Mouse (Mus musculus) left cerebral cortex, adult 2 months (tissue): ENCODE results near the gene Stat3. TPM values are rescaled to one million over a fixed set of nuclear protein-coding genes. Genes with fewer than 3 reads are reported as not detected.
A peak's percentile ranks its signal among the peaks of the same experiment; 100 is the strongest.

Experiments
- DNase-seq, 2 experiments: peaks; one replicate each; pipeline ENCODE4 v3.0.0; 2021 to 2022; ENCODE audit warnings: low spot score in 2 of 2, mixed read lengths in 1 of 2; ENCODE audit errors: extremely low spot score in 1 of 2
- H3K27ac ChIP-seq: fragments of 200-600 bp; 2 replicates; pipeline ENCODE4 v1.8.1; 2022
- H3K4me3 ChIP-seq: fragments of 200-600 bp; 2 replicates; pipeline ENCODE4 v1.8.1; 2022
- CTCF ChIP-seq: fragments of 200-600 bp; IDR thresholded peaks from 2 replicates; pipeline ENCODE4 v1.8.1; 2022; ENCODE audit warnings: antibody characterized with exemption, mild to moderate bottlenecking, moderate library complexity
- intact Hi-C: fragments of 180-260 bp; cut with DNase I; formaldehyde crosslinking; loops from one replicate; pipeline ENCODE4 v1.15.1; 2025
- long read RNA-seq, 2 experiments: library from polyadenylated mRNA; stranded (forward); transcript quantifications; one replicate each; pipeline ENCODE4 v2.0.0; 2021; ENCODE audit warnings: borderline mapping rate in 2 of 2
- total RNA-seq, 2 experiments: library from RNA; stranded (reverse); gene quantifications; 2 replicates each; pipeline ENCODE4 v1.2.3; 2021

Stat3 gene
- total RNA-seq = 10 to 100 TPM; 35.7 to 40.9 TPM
- long read RNA-seq, experiment 1, full-length matches to known transcripts = 84 of 98 reads
- long read RNA-seq, experiment 1, partial matches to known transcripts = 5 of 98 reads
- long read RNA-seq, experiment 1, other reads (novel, unspliced or antisense) = 9 of 98 reads
- long read RNA-seq, experiment 2, full-length matches to known transcripts = 75 of 95 reads
- long read RNA-seq, experiment 2, partial matches to known transcripts = 9 of 95 reads
- long read RNA-seq, experiment 2, other reads (novel, unspliced or antisense) = 11 of 95 reads

DNA sequence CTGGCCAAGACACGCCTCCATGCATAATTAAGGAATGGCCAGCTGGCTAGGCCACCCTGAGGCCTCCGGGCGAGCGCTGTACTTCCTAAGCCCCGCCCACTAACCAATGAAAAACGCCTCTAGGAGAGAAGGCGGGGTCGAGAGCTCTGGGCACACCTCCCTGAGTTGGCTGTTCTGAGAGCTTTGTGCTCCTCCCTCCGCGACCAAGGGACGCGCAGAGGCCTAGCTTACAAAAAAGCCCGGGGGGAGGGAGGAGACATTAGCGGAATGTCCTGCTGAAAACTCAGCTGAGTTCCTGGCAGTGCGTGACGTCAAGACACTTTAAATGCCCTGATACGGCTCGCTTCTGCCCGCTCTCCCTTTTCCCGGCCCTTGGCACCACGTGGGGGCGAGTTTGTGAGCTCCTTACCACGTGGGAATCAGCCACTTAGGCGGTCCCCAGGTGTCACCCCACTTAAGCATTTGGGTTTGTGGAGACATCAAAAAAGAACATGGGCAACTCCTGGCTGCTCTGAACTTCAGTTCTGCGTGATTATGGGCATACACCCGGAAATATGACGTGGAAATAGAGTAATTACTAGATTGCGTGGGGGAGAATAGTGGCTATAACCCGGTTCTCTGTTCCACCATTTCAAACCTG lies at the start of gene Stat3:
Gene Stat3 (minus strand): TSS at position 29 of the 640 bp plus-strand sequence.
- H3K4me3 ChIP-seq = peak within 1 kb of the TSS; percentile 98
- intact Hi-C loops = no loop called here
- no peak; the same call in 1 of the 2 replicates for TF ChIP-seq CTCF
- peak; percentile 99 to 100 for DNase-seq
- peak within 1 kb of the TSS; percentile 95 for H3K27ac ChIP-seq

DNA sequence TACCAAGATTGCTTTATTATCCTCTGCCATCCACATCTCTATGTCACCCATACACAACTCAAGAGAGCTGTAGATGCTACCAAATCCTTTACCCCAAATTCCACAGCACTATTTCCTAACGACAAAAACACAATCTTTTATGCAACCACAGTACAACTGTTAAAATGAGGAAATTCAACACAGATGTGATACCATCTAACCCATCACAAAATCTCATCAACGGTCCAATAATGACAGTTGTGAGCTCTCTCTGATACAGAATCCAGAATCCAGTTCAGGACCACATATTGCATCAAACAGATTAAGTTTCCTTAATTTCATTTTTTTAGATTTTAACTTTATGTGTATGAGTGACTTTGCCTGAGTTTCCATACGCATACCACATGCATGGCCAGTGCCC lies 49.3 kb upstream of the Stat3 start:
- TF ChIP-seq CTCF = no peak
- no peak overlapping the region for H3K27ac ChIP-seq
- H3K4me3 ChIP-seq = no peak overlapping the region
- DNase-seq = no peak
- intact Hi-C loops = no loop called here

DNA sequence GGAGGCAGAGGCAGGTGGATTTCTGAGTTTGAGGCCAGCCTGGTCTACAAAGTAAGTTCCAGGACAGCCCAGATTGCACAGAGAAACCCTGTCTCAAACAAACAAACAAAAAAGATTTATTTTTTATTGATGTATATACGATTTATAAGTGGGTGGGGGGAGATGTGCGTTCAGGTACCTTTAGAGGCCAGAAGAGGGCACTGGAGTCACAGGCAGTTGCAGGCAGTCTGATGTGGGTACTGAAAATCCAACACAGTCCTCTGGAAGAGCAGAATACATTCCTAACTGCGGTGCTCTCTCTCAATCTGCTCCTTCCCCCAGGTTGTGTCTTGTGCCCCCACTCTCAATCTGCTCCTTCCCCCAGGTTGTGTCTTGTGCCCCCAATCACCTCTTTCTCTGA lies 46.3 kb upstream of the Stat3 start:
- no peak overlapping the region for H3K27ac ChIP-seq
- peak; percentile 14 for TF ChIP-seq CTCF
- H3K4me3 ChIP-seq = no peak overlapping the region
- DNase-seq = no peak
- intact Hi-C loops = no loop called here

DNA sequence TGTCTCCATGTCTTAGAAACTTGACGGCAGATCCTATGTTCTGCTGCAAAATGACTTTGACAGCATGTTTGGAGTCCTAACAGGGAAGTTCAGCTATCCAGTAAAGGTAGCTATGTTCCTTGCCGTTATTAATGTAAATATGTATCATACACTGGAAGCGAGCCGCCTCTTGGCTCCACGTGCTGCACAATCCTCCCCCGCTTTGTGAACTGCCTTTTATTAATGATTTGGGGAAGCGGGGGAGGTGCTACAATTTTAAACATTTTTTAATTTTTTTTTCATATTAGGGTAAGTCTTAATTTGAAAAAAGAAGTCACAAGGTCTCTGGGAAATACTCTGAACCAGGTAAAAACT lies 44.4 kb upstream of the Stat3 start:
- no peak for DNase-seq
- TF ChIP-seq CTCF = no peak
- H3K4me3 ChIP-seq = no peak overlapping the region
- intact Hi-C loops = loop anchor here (1.0 to 5.0 kb wide), 4 partner anchors 27 to 199 kb away; no protein-coding TSS in a partner anchor
- no peak overlapping the region for H3K27ac ChIP-seq

DNA sequence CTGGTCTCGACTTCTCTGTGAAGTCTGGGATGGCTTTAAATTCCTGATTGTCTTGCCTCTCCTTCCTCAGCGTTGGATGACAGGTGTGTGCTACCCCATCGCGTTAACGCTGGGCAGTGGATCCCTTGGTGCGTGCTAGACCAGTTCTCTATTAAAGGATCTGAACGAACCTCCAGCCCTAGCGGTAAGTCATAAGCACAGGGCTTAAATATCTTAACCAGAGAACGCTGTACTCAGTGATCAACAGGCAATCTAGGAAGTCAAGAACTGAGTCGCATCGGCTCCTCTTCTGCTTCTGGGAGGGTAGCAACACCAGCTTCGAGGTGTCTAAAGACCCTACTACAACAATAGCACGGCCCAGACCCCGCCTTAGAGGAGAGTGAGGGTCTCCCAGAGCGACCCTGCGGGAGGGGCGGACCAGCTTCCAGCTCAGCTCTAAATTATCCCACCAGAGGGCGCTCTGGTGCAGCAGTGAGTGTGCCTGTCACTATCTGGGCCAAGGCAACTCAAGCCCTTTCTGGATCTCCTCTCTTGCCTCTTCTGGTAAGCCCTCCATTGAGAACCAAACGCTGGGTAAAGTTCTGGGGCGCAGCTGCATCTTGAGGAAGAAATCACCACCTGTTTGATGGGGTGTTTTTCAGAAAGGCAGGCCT lies 43.9 kb upstream of the Stat3 start:
- peak; percentile 64 to 79 for DNase-seq
- intact Hi-C loops = loop anchor here (1.0 to 5.0 kb wide), 4 partner anchors 28 to 199 kb away; no protein-coding TSS in a partner anchor
- Histone ChIP-seq H3K27ac (no peak overlapping the region), H3K4me3 (peak overlapping the region; percentile 37)
- peak; percentile 83 for TF ChIP-seq CTCF

DNA sequence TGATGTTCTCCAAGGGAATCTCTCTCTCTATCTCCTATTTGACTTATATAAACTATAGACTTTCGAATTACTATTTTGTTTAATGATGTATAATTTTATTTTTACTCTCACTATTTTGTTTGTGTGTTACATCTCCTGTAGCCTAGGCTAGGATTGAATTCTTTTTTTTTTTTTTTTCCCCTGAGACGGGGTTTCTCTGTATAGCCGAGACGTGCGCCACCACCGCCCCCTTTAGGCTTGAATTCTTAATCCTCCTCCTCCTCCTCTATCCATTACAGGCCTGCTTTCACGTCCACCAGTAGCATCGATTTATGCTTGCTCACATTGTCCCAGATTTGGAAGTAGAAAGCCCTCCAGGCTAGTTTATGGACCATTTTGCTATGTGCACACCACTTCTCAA lies 42.7 kb upstream of the Stat3 start:
- TF ChIP-seq CTCF = no peak
- intact Hi-C loops = loop anchor here (2.0 to 5.0 kb wide), 2 partner anchors 29 to 200 kb away; no protein-coding TSS in a partner anchor
- no peak for DNase-seq
- Histone ChIP-seq H3K4me3 (no peak overlapping the region), H3K27ac (no peak overlapping the region)

DNA sequence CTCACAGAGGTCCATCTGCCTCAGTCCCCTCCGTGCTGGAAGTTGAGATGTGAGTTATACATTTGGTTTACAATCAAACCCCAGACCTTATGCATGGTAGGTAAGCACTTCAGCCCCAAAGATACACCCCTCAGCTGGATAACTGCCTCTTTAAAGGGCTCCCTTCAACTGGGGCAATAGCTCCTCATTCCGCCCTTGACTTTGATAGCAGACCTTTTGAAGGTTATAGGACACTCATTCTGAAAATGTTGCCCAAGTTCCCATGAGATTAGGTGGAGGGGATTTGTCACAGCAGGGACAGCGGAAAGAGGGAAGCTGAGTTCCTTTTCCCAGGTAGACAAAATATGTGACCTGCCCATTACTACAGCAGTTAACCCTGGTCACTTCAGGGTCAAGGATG lies 41.9 kb upstream of the Stat3 start:
- H3K27ac ChIP-seq = no peak overlapping the region
- intact Hi-C loops = loop anchor here (5.0 kb wide), 1 partner anchor 201 kb away; no protein-coding TSS in a partner anchor
- no peak overlapping the region for H3K4me3 ChIP-seq
- no peak for DNase-seq
- TF ChIP-seq CTCF = no peak

DNA sequence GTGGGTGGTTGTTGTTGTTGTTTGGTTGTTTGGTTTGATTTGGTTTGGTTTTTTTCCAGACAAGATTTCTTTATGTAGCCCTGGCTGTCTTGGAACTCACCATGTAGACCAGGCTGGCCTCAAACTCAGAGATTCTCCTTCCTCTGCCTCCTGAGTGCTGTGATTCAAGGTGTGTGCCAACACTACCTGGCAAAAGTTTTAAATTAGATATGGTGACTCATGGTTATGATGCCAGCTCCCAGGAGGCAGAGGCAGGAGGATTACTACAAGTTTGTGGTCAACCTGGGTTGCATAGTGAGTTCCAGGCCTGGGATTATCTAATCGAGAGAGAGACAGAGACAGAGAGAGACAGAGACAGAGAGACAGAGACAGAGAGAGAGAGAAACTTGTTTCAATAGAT lies 41.1 kb upstream of the Stat3 start:
- DNase-seq = no peak
- no peak overlapping the region for H3K27ac ChIP-seq
- TF ChIP-seq CTCF = no peak
- intact Hi-C loops = loop anchor here (5.0 kb wide), 1 partner anchor 202 kb away; no protein-coding TSS in a partner anchor
- no peak overlapping the region for H3K4me3 ChIP-seq

DNA sequence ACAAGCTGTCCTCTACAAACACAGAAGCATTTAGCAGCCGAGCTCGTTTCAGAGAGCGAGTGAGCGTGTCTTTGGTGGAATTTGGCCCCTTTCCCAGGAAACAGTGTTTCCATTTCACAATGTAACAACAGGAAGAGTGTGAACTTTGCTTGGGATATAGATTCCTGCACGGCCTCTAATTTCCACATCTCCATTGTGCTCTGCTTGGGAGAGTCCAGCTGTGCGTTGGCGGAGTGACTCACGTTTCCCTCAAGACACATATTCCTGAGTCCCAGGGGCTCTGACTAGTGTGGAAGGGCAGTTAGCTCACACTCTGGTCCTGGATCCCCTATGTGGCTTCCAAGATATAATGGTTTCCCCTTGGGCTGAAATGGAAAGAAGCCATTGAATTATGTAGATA lies 40.5 kb upstream of the Stat3 start:
- no peak for DNase-seq
- intact Hi-C loops = loop anchor here (5.0 kb wide), 1 partner anchor 202 kb away; no protein-coding TSS in a partner anchor
- TF ChIP-seq CTCF = no peak
- no peak overlapping the region for H3K4me3 ChIP-seq
- no peak overlapping the region; the same call in 1 of the 2 replicates for H3K27ac ChIP-seq

DNA sequence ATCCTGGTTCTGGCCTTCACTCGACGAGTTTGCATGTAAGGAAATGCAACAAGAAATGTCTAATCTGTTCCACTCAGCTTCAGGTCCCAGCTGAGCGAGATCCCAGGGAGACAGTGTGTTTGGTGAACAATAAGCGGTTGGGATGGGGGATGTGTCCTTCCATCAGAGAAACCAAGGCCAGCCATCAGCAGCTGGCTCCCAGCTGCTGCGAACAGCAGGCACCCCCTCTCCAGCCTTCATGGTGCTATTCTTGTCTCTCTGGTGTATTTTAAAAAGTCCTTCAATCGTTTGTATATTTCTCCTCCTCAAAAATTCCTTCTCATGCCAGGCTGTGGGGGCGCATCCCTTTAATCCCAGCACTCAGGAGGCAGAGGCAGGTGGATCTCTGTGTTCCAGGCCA lies 35.9 kb upstream of the Stat3 start:
- no peak for TF ChIP-seq CTCF
- DNase-seq = no peak
- H3K27ac ChIP-seq = no peak overlapping the region

DNA sequence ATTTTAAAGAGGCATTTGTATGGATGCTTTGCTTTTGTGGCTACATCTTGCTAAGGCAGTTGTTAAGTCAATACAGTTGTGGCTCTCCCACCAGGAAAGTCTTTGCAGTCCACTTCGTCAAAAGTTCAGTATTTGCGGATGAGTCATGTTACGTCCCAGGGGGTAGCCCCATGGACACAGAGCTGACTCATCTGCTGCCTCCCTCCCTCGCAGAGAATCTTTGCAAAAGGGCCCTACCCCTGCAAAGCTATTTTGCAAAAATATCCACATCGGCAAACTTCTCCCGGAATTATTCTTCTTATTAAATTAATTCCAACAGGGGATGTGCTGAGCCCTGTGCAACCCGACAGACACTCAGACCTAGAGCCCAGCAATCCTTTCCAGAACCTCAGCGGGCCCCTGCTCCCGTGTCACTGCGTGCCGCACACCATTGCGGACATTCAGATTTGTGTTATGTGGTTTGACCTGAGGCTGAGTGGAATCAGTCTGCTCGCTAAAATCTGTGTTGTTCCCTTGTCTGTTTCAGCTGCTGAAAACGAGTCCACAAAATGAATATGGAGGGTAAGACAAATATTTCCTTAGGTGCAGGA lies 35.1 kb upstream of the Stat3 start:
- DNase-seq = no peak
- intact Hi-C loops = no loop called here
- no peak for TF ChIP-seq CTCF
- no peak overlapping the region for H3K27ac ChIP-seq
- H3K4me3 ChIP-seq = no peak overlapping the region

More for the DNA sequence above, 35.9 kb upstream of the Stat3 start:
- intact Hi-C loops = no loop called here
- no peak overlapping the region for H3K4me3 ChIP-seq

DNA sequence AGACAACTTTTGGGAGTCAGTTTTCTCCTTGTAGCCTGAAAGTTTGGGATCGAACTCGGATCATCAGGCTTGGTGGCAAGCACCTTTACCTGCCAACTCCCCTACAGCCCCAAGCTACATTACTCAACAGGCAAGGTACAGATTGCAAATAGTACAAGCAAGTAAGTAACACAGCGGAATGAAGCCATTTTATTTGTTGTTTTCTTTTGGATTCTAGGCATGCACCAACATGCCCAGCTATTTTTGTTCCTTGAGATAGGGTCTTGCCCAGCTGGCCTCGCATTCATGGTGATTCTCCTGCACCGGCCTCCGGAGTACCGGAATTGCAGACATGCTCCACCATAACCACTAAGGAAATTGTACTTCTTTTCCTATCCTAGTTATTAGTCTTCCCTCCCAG lies 33.9 kb upstream of the Stat3 start:
- TF ChIP-seq CTCF = no peak
- Histone ChIP-seq H3K4me3 (no peak overlapping the region), H3K27ac (no peak overlapping the region)
- intact Hi-C loops = no loop called here
- DNase-seq = no peak
